Mouse (Mus musculus): ENCODE data around the gene Zdhhc6. TPM values are rescaled to one million over a fixed set of nuclear protein-coding genes. Genes with fewer than 3 reads are reported as not detected.

Zdhhc6 gene
- polyA plus RNA-seq, 1 experiment from 2014 or later = 47.5 TPM

GRCm38 (mm10) chr19:55260389-55261184 lies 55.2 kb downstream of the Zdhhc6 start:
- H3K27ac ChIP-seq = no peak overlapping the region
- 88% methylated on average over 12 of the region's 12 CpGs for WGBS (ENCODE audit: missing documents)
- H3K4me3 ChIP-seq (ENCODE audit: inconsistent target) = no peak overlapping the region
- H3K36me3 ChIP-seq (ENCODE audit: inconsistent target) = no peaks in the 10 kb centered on the region
- peaks cover 100% of the 10 kb centered on the region for H3K79me2 ChIP-seq (ENCODE audit: inconsistent target)

GRCm38 (mm10) chr19:55258514-55258913 lies 57.3 kb downstream of the Zdhhc6 start:
- H3K27ac ChIP-seq = no peak overlapping the region
- WGBS (ENCODE audit: missing documents) = 100% methylated on average over 5 of the region's 5 CpGs

DNA sequence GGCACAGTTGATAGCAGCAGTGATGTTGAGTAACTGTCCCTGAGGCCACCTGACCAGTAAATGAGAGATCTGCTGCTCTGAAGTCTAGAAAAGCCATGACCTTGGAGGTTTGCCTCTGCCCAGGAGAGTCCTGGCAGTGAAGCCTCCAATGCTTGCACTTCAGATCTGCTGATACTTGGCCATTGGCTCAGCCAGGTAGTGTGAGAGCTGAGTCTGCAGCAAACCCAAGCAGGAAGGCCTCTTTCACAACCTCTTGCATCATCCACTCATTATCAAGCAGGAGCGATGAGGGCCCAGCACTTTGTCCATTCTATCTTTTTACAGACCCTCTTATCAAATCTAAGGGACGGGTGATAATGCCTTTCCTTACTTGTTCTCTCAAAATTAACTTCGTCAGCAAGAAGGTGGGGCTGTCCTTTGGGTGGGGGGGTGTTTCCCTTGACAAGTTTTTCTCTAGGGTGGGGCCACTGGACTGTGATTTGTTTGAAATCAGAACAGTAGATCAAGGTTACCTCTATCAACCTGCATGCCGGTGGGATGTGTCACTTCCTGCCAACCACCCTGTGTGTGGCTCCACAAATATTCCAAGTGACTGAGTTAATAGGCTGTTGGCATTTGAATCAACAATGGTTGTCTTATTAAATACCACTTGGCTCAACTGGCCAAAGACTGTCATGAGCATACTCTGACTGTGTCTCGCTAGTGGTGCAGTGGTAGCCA lies 58.0 kb downstream of the Zdhhc6 start:
- H3K4me3 ChIP-seq (ENCODE audit: inconsistent target) = no peak overlapping the region
- peaks cover 90% of the 10 kb centered on the region for H3K79me2 ChIP-seq (ENCODE audit: inconsistent target)
- 84% methylated on average over 5 of the region's 5 CpGs for WGBS (ENCODE audit: missing documents)
- H3K27ac ChIP-seq = no peak overlapping the region
- no peaks in the 10 kb centered on the region for H3K36me3 ChIP-seq (ENCODE audit: inconsistent target)

More at GRCm38 (mm10) chr19:55258514-55258913, 57.3 kb downstream of the Zdhhc6 start:
- Histone ChIP-seq H3K4me3 (ENCODE audit: inconsistent target) (no peak overlapping the region), H3K36me3 (ENCODE audit: inconsistent target) (no peaks in the 10 kb centered on the region), H3K79me2 (ENCODE audit: inconsistent target) (peaks cover 97% of the 10 kb centered on the region)

GRCm38 (mm10) chr19:55256156-55256555 lies 59.7 kb downstream of the Zdhhc6 start:
- WGBS (ENCODE audit: missing documents) = 60% methylated on average over 9 of the region's 9 CpGs
- Histone ChIP-seq H3K79me2 (ENCODE audit: inconsistent target) (peaks cover 73% of the 10 kb centered on the region), H3K4me3 (ENCODE audit: inconsistent target) (no peak overlapping the region), H3K27ac (no peak overlapping the region), H3K36me3 (ENCODE audit: inconsistent target) (no peaks in the 10 kb centered on the region)

DNA sequence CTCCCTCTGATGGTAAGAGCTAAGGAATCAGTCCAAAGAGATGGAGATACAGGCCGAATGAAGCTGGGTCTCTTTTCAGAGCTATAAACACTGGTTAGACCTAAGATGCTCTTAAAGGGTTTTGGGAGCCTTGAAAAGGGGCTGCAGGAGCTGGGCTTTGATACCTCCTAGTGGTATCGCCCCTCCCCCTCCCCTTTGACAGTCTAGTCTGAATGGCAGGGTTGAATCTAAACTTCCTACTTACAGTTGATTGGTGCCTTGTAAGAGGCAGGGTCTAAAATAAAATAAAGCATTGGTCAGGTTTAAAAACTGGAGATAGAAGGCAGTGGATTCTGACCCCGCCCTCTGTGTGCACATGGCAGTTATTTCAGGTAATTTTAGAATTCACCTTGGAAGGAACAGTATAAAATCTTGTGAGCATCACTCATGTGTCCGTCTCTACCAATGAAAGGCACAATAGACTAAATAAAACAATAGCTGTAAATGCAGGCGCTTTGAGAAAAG lies 61.3 kb downstream of the Zdhhc6 start:
- Histone ChIP-seq H3K4me3 (ENCODE audit: inconsistent target) (peak overlapping the region; percentile 87), H3K27ac (peak overlapping the region; percentile 89)
- WGBS (ENCODE audit: missing documents) = 36% methylated on average over 5 of the region's 5 CpGs

GRCm38 (mm10) chr19:55253570-55254441 lies 62.0 kb downstream of the Zdhhc6 start:
- Histone ChIP-seq H3K27ac (peak overlapping the region; percentile 89), H3K4me3 (ENCODE audit: inconsistent target) (peak overlapping the region; percentile 87), H3K79me2 (ENCODE audit: inconsistent target) (peaks cover 50% of the 10 kb centered on the region), H3K36me3 (ENCODE audit: inconsistent target) (no peaks in the 10 kb centered on the region)
- under 1% methylated on average over 32 of the region's 32 CpGs for WGBS (ENCODE audit: missing documents)

More for the DNA sequence above, 61.3 kb downstream of the Zdhhc6 start:
- Histone ChIP-seq H3K36me3 (ENCODE audit: inconsistent target) (no peaks in the 10 kb centered on the region), H3K79me2 (ENCODE audit: inconsistent target) (peaks cover 57% of the 10 kb centered on the region)

DNA sequence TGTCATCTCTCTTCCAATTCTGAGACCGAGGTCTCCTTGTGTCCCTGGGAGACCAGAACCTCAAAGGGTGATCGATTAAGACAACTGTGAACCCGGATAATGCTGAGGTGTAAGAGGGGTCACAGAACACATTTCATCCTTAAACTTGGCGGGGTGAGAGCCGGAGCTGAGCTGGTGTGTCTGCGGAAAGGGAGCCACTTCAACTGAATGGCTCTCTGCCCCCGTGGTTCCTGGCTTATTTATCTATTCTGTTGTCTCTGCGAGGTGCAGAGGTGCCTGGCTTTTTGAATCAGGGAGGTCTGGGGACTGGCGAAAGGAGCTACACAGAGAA lies 62.6 kb downstream of the Zdhhc6 start:
- WGBS (ENCODE audit: missing documents) = 6% methylated on average over 9 of the region's 9 CpGs
- Histone ChIP-seq H3K36me3 (ENCODE audit: inconsistent target) (no peaks in the 10 kb centered on the region), H3K27ac (peak overlapping the region; percentile 89), H3K4me3 (ENCODE audit: inconsistent target) (peak overlapping the region; percentile 87), H3K79me2 (ENCODE audit: inconsistent target) (peaks cover 44% of the 10 kb centered on the region)

- Histone ChIP-seq H3K4me3 (ENCODE audit: inconsistent target) (no peak within 1 kb of the TSS), H3K36me3 (ENCODE audit: inconsistent target) (no peaks in the 10 kb centered on the region), H3K79me2 (ENCODE audit: inconsistent target) (peaks cover 27% of the 10 kb centered on the region), H3K27ac (no peak within 1 kb of the TSS)
- 86% methylated on average over 9 of the region's 9 CpGs for WGBS (ENCODE audit: missing documents)
These were observed 64.3 kb downstream of the Zdhhc6 start, which contains the start of gene Acsl5 for GRCm38 (mm10) chr19:55251383-55252124. Gene Acsl5 (plus strand): TSS chr19:55251938.

DNA sequence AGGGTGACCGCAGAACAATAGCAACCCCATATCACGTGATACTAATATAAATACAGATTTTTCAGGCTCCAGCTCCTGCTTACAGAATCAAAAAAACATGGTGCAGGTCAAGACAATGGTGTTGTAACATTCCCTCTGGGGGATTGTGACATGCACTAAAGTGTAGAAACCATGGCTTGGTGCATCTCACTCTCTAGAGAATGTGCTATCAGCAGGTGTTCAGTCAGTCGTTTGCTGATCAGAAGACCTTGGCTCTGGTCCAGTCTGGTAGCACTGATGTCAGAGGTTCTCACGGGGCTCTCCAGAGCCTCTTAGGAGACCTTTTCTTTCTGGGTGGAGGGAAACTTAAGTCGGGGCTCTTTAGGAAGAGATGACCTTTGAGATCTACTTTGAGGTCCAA lies 65.4 kb downstream of the Zdhhc6 start:
- WGBS (ENCODE audit: missing documents) = 83% methylated on average over 5 of the region's 5 CpGs

DNA sequence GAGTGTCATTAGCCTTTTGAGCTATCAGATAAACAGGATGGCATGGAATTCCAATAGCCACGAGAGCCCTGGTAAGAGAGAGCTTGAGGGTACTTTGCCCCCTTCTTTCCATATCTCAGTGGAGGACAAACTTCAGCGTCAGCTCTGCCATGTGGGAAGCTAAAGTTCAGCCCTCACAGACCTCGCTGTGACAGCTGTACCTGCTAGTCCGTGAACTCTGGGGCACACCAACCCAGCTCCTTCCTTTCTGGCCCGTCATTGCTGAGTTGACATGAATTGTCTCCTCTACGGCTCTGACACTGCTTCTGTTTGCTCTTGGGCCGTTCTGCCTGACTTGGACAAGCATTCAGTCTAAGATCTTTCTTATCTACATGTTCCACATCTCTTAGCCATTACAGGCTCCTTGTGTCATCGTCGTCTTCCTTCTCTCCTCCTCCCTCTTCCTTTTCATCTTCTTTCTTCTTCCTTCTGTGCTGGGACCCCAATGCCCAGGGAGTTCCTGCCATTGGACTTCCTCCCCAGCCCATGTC lies 67.8 kb downstream of the Zdhhc6 start:
- Histone ChIP-seq H3K27ac (no peak overlapping the region), H3K79me2 (ENCODE audit: inconsistent target) (no peaks in the 10 kb centered on the region), H3K4me3 (ENCODE audit: inconsistent target) (no peak overlapping the region), H3K36me3 (ENCODE audit: inconsistent target) (no peaks in the 10 kb centered on the region)
- 56% methylated on average over 9 of the region's 9 CpGs for WGBS (ENCODE audit: missing documents)

More for the DNA sequence above, 65.4 kb downstream of the Zdhhc6 start:
- Histone ChIP-seq H3K36me3 (ENCODE audit: inconsistent target) (no peaks in the 10 kb centered on the region), H3K79me2 (ENCODE audit: inconsistent target) (peaks cover 16% of the 10 kb centered on the region), H3K4me3 (ENCODE audit: inconsistent target) (no peak overlapping the region), H3K27ac (no peak overlapping the region)

DNA sequence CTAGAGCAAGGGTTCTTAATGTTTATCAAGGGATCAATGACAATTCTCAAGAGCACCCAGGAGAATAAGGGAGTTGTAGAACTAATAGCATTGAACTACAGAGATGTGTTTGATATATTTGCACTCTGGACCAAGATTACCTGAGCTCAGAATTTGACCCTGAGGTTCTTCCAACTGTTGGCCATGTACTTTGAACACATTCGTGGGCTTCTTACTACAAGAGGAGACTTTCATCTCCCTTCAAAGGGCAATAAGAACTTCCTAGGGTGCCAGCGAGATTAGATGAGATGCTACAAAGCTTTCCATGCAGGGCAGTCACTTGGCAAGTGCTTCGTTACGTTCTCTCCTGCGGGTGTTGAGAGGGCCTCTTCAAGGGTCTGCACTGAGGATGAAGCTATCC lies 68.3 kb downstream of the Zdhhc6 start:
- H3K4me3 ChIP-seq (ENCODE audit: inconsistent target) = no peak overlapping the region
- 86% methylated on average over 5 of the region's 5 CpGs for WGBS (ENCODE audit: missing documents)
- H3K79me2 ChIP-seq (ENCODE audit: inconsistent target) = no peaks in the 10 kb centered on the region
- H3K27ac ChIP-seq = no peak overlapping the region
- no peaks in the 10 kb centered on the region for H3K36me3 ChIP-seq (ENCODE audit: inconsistent target)

DNA sequence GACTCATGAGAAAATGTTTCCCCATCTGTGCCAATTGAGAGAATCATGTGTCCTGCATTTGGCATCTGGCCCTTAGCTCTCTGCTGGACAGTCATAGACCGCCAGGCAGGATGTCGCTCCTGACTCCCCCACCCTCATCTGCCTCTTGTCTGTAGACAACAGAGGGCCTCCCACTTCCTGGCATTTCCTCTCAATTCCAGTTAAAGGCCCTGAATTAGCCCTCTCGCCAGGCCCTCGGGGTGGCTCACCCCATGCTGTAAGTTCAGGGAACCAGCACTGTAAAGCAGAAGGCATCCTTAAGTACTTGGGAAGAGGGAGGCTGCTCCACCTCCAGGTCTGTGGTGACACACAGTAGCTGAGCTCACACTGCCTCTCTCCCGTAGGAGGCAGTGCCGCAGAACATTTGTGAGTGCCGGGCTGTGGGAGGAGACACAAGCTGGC lies 71.0 kb downstream of the Zdhhc6 start:
- no peaks in the 10 kb centered on the region for H3K36me3 ChIP-seq (ENCODE audit: inconsistent target)
- no peaks in the 10 kb centered on the region for H3K79me2 ChIP-seq (ENCODE audit: inconsistent target)
- WGBS (ENCODE audit: missing documents) = 41% methylated on average over 7 of the region's 7 CpGs
- H3K27ac ChIP-seq = no peak overlapping the region
- H3K4me3 ChIP-seq (ENCODE audit: inconsistent target) = no peak overlapping the region

DNA sequence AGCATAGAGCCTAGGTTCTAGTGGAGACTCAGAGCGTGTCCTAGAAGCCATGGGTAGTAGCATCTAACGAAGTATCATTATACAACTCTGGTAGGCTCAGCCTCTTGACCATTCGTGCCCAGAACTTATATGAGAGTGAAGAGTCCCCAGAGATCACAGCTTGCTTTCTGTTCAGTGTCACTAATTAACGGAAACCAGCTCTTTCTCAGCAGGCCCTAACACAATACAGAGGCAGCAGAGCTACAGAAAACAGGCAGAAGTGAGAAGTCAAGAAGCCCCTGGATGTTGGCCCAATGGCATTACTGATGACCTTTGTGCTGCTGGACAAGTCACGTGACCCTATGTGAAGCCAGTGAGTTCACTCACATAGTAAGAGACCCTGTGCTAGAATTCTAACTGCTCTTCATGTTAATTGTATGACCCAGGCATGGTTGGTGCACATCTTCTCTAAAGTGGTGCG lies 74.6 kb downstream of the Zdhhc6 start, which contains the start of gene Gucy2g:
Gene Gucy2g (minus strand): TSS at position 51 of the 460 bp plus-strand sequence.
- no peaks in the 10 kb centered on the region for H3K36me3 ChIP-seq (ENCODE audit: inconsistent target)
- H3K79me2 ChIP-seq (ENCODE audit: inconsistent target) = no peaks in the 10 kb centered on the region
- no peak within 1 kb of the TSS for H3K4me3 ChIP-seq (ENCODE audit: inconsistent target)
- 93% methylated on average over 6 of the region's 6 CpGs for WGBS (ENCODE audit: missing documents)
- no peak within 1 kb of the TSS for H3K27ac ChIP-seq
